Mouse (Mus musculus) limb, embryonic 14.5 days (tissue): ENCODE data around the gene Cryba2. TPM values are rescaled to one million over a fixed set of nuclear protein-coding genes. Genes with fewer than 3 reads are reported as not detected.
A peak's percentile ranks its signal among the peaks of the same experiment; 100 is the strongest.

Experiments used
- ATAC-seq: fragments of 200-750 bp; cut with Nextera tagmentation; 2 replicates; pipeline ENCODE4 v1.8.0; 2017; ENCODE audit warnings: low read depth, moderate number of reproducible peaks, moderate TSS enrichment; ENCODE audit not compliant: low FRiP score
- DNase-seq: peaks from one replicate; pipeline ENCODE4 v3.0.0-alpha.2; 2015; ENCODE audit warnings: low spot score
- H3K27ac ChIP-seq: fragments of 300-500 bp; sonication (generic); replicated peaks from 2 replicates; pipeline ENCODE4 v1.5.1; 2014; ENCODE audit warnings: low read depth, mild to moderate bottlenecking, low read length, moderate library complexity, mixed read lengths
- H3K27me3 ChIP-seq: fragments of 300-500 bp; sonication (generic); 2 replicates; pipeline ENCODE4 v1.6.1; 2014; ENCODE audit warnings: low read length, mixed read lengths; ENCODE audit not compliant: control insufficient read depth, insufficient read depth
- H3K36me3 ChIP-seq: fragments of 300-500 bp; sonication (generic); 2 replicates; pipeline ENCODE4 v1.6.1; 2014; ENCODE audit warnings: mild to moderate bottlenecking, low read length, moderate library complexity, mixed read lengths; ENCODE audit not compliant: control insufficient read depth, insufficient read depth
- H3K4me1 ChIP-seq: fragments of 300-500 bp; sonication (generic); 2 replicates; pipeline ENCODE4 v1.6.1; 2014; ENCODE audit warnings: antibody characterized with exemption, low read length, mixed read lengths; ENCODE audit not compliant: control insufficient read depth, insufficient read depth
- H3K4me2 ChIP-seq: fragments of 300-500 bp; sonication (generic); replicated peaks from 2 replicates; pipeline ENCODE4 v1.6.1; 2014; ENCODE audit warnings: low read depth, mild to moderate bottlenecking, low read length, moderate library complexity; ENCODE audit not compliant: severe bottlenecking
- H3K4me3 ChIP-seq: fragments of 300-500 bp; sonication (generic); replicated peaks from 2 replicates; pipeline ENCODE4 v1.5.1; 2014; ENCODE audit warnings: low read length
- H3K9ac ChIP-seq: fragments of 300-500 bp; sonication (generic); 2 replicates; pipeline ENCODE4 v1.6.1; 2014; ENCODE audit warnings: mild to moderate bottlenecking, low read depth, low read length, moderate library complexity; ENCODE audit not compliant: severe bottlenecking
- H3K9me3 ChIP-seq: fragments of 300-500 bp; sonication (generic); 2 replicates; pipeline ENCODE4 v1.6.1; 2016; ENCODE audit warnings: low read length; ENCODE audit not compliant: control insufficient read depth
- POLR2A ChIP-seq: fragments of 200-500 bp; IDR thresholded peaks from 2 replicates; pipeline ENCODE4 v1.8.0; 2012; ENCODE audit warnings: inconsistent platforms, mild to moderate bottlenecking, moderate library complexity, borderline replicate concordance; ENCODE audit not compliant: insufficient read depth, insufficient read length; ENCODE audit errors: extremely low read depth
- WGBS: fragments of 180-500 bp; shearing (Covaris S2); extraction: QIAGEN DNeasy Blood & Tissue Kit; methylation state at CpG from one replicate; pipeline ENCODE4 v1.1.7; 2014; 5-methylcytosine and 5-hydroxymethylcytosine counted together
- polyA plus RNA-seq, 2 experiments: library from polyadenylated mRNA; depleted of rRNA in 1 of 2; stranded (reverse) in 1 of 2; unstranded in 1 of 2; fragments of >200 nt; fragmentation: Nextera tagmentation in 1 of 2; extraction: Ambion mirVana in 1 of 2; gene quantifications; 2 replicates each; pipeline versions ENCODE4 v1.2.1 to v1.2.3; 2012 to 2014

The Cryba2 gene
- not detected in 2 replicates for polyA plus RNA-seq (2012; rRNA removed)
- polyA plus RNA-seq (2014; fragmentation: Nextera tagmentation; extraction: Ambion mirVana): not detected in 2 replicates

DNA sequence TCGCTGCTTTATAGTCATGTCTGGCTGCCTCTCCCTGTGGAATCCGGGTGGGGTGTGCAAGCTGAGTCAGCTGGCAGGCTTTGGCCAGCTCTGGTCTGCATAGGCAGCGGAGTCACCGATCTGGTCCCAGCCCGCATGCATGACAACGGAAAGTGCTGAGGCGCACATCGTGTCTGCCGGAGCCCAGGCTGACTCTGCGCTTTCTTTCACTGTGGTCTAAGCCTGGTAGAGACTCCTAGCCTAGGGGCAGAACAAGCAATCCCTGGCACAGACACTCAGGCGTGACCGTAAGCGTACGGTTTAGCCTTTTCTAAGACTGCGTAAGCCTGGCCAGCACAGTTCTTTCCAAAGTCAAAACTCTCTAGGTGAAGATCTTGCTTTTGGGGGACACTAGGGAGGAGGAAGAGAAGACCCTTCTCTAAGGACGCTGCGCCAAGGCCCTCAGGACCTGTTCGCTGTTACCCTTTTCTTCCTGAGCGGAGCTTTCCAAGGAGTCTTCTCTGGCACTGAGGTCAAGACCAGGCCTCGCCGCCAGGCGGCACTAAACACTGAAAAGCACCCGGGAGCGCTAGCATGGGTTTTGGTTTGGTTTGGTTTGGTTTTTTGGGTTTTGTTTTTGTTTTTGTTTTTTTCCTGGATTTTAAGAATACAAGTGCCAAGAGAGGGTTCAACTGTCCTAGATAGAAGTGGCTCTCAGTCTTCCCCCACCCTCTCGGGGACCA lies at the start of gene Cryba2:
Gene Cryba2 (minus strand): TSS at position 10 of the 722 bp plus-strand sequence.
- 6% methylated on average over 25 of the region's 25 CpGs for WGBS
- Histone ChIP-seq H3K27me3 (peaks cover 65% of the 10 kb centered on the region), H3K27ac (no peak within 1 kb of the TSS), H3K4me3 (no peak within 1 kb of the TSS), H3K4me1 (no peaks in the 10 kb centered on the region), H3K36me3 (no peaks in the 10 kb centered on the region), H3K9me3 (no peaks in the 10 kb centered on the region), H3K9ac (no peak within 1 kb of the TSS), H3K4me2 (no peak within 1 kb of the TSS)
- no peak for ATAC-seq
- TF ChIP-seq POLR2A: no peak
- DNase-seq: no peak

DNA sequence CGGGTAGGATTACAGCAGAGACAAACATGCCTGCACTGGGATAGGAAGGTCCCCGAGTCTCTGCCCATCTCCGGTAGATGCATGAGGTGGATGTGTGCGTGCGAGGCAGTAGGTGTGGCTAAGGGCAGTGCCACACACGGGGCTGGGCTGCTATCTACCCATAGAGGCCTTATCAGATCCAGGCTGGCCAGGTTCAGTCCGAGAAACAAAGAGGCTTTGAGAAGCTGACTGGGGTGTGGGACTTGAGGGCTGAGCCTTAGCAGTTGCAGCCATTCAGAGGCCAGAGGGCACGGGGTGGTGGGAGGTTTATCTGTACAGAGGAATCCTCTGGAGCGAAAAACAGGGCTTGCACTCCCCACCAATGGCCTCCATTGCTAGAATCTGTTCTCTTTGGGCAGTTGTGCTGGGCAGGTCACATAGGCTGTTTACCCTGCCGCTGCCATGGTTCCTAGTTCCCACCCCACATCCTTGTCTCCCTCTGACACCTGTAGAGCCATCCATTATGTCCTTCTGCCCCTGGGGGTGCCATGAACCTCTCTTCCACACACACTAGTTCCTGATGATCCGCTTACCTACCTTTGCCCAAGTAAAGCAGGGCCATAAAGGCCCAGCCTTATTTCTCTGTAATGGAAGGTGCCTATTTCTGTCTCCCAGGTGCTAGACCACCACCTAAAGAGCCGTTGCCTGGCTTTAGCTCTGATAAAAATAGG lies 48.9 kb upstream of the Cryba2 start:
- Histone ChIP-seq H3K36me3 (no peaks in the 10 kb centered on the region), H3K4me2 (no peak overlapping the region), H3K4me1 (no peaks in the 10 kb centered on the region), H3K4me3 (no peak overlapping the region), H3K9me3 (no peaks in the 10 kb centered on the region), H3K9ac (no peak overlapping the region), H3K27ac (no peak overlapping the region), H3K27me3 (peaks cover 19% of the 10 kb centered on the region)
- TF ChIP-seq POLR2A: no peak
- 61% methylated on average over 12 of the region's 12 CpGs for WGBS
- DNase-seq (no peak), ATAC-seq (no peak)

DNA sequence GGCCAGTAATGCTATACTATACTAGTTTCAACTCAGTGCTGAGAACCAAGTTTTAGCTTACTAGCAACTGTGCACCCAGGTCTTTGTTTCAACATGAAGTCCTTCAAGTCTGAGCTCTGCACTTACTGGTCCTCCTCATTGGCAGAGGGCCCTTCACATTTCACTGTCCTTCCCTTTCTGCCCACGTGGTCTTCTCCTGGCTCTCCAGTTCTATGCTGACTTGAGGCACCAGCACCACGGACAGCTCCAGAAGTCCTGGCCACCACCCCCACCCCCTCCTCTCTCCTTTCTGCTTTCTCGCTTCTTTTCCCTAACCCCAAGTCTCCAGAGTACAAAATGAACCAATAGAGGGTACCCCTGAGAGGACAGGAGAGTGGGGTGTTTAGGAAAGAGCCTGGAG lies 46.8 kb upstream of the Cryba2 start:
- WGBS: 0% methylated on average over 3 of the region's 3 CpGs
- Histone ChIP-seq H3K4me1 (no peaks in the 10 kb centered on the region), H3K4me3 (no peak overlapping the region), H3K27ac (no peak overlapping the region), H3K27me3 (peaks cover 4% of the 10 kb centered on the region; the same call in 1 of the 2 replicates), H3K9me3 (no peaks in the 10 kb centered on the region), H3K9ac (no peak overlapping the region), H3K36me3 (no peaks in the 10 kb centered on the region), H3K4me2 (no peak overlapping the region)
- DNase-seq (no peak), ATAC-seq (no peak)
- no peak for TF ChIP-seq POLR2A

DNA sequence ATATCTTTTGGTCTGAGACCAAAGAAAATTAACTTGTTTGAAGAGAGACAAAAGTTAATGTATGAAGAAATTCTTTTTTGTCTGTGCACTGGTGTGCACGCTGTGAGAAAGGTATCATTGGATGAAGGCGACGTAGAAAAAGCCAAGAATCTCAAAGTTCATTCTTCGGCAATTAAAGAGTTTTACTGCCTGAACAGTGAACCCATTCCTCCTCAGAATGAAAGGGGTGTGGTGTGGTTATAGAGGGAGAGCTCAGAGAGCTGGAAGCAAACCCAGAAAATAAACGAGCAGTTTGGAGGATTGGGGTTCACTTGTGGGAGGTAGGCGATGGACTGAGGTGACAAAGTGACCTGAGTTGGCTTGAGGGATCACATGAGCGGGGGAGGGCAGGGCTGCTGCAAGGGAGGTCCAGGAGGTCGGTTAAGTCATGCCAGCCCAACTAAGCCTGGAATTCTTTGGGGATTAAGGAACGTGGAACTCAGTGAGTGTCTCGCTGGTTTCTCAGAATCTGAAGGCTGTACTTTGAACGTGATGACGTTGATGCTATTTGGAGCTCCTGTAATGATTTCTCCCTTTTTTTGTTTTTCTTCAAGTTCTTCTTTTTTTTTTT lies 43.4 kb upstream of the Cryba2 start:
- no peaks in the 10 kb centered on the region for H3K9me3 ChIP-seq
- ATAC-seq (no peak), DNase-seq (no peak)
- no peak overlapping the region for H3K27ac ChIP-seq
- no peak overlapping the region for H3K4me3 ChIP-seq
- TF ChIP-seq POLR2A: no peak
- H3K4me1 ChIP-seq: no peaks in the 10 kb centered on the region
- 41% methylated on average over 12 of the region's 12 CpGs for WGBS
- H3K9ac ChIP-seq: no peak overlapping the region
- H3K36me3 ChIP-seq: no peaks in the 10 kb centered on the region
- H3K27me3 ChIP-seq: peaks cover 9% of the 10 kb centered on the region; the same call in 1 of the 2 replicates
- H3K4me2 ChIP-seq: no peak overlapping the region

DNA sequence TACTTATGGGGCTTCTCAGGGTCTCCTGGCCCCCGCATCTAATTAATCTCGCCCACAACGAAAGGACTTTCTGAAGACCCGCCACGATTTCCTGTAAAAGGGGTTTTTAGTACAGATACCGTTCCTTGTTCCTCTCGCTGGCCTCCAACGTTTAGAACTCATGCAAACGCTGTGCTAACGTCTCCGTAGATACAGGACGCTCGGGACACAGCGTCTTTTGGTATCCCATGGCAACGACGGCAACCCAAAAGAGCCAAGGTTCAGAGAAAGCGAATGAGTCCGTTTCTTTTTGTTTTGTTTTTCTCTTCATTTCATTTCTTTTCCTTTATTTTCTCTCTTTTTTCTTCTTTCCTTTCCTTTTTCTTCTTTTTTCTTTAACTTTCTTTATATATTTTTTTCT lies 42.5 kb upstream of the Cryba2 start, which contains the start of gene Cfap65:
Gene Cfap65 (minus strand): TSS at position 198 of the 400 bp plus-strand sequence.
- peaks cover 9% of the 10 kb centered on the region; the same call in 1 of the 2 replicates for H3K27me3 ChIP-seq
- no peak within 1 kb of the TSS for H3K9ac ChIP-seq
- H3K4me3 ChIP-seq: 0 out of 2 replicates have a peak within 1 kb of the TSS, but pooled peaks have one; percentile 1
- WGBS: 2% methylated on average over 18 of the region's 18 CpGs
- no peak for ATAC-seq
- TF ChIP-seq POLR2A: no peak
- H3K4me2 ChIP-seq: no peak within 1 kb of the TSS
- peak; percentile 25 for DNase-seq
- no peaks in the 10 kb centered on the region for H3K4me1 ChIP-seq
- no peaks in the 10 kb centered on the region for H3K36me3 ChIP-seq
- H3K27ac ChIP-seq: no peak within 1 kb of the TSS
- H3K9me3 ChIP-seq: no peaks in the 10 kb centered on the region
